Mouse (Mus musculus): ENCODE measurements around the gene Rdh16f2.

GRCm38 (mm10) chr10:127856376-127856775, 9.9 kb upstream of the Rdh16f2 start:
- TF ChIP-seq POLR2A (IDR thresholded peaks at IDR 0.05; ENCODE audit: insufficient read depth, low read length) (no peak), CTCF (IDR thresholded peaks at IDR 0.05; ENCODE audit: low read depth, low read length) (no peak), EP300 (IDR thresholded peaks at IDR 0.05; ENCODE audit: insufficient read depth, low read depth, low read length) (no peak)
